Mouse (Mus musculus) limb, embryonic 13.5 days (tissue): ENCODE measurements around the gene Cbx1. TPM values are rescaled to one million over a fixed set of nuclear protein-coding genes. Genes with fewer than 3 reads are reported as not detected.
"Not testable (repeated sequence)": the region's sequence is repeated elsewhere in the genome, so short reads cannot be mapped to it uniquely, and the experiment has no call there.

Experiments used
- ATAC-seq: fragments of 200-750 bp; cut with Nextera tagmentation; 2 replicates; pipeline ENCODE4 v1.8.0; 2017; ENCODE audit warnings: low read depth, moderate number of reproducible peaks, moderate TSS enrichment; ENCODE audit not compliant: low FRiP score
- H3K27ac ChIP-seq: fragments of 300-500 bp; sonication (generic); 2 replicates; pipeline ENCODE4 v1.5.1; 2015; ENCODE audit warnings: inconsistent platforms, mild to moderate bottlenecking, moderate library complexity
- H3K27me3 ChIP-seq: fragments of 300-500 bp; sonication (generic); 2 replicates; pipeline ENCODE4 v1.6.1; 2015; ENCODE audit warnings: mild to moderate bottlenecking, inconsistent platforms
- H3K36me3 ChIP-seq: fragments of 300-500 bp; sonication (generic); 2 replicates; pipeline ENCODE4 v1.6.1; 2015; ENCODE audit warnings: inconsistent platforms, mild to moderate bottlenecking, moderate library complexity
- H3K4me1 ChIP-seq: fragments of 300-500 bp; sonication (generic); 2 replicates; pipeline ENCODE4 v1.6.1; 2015; ENCODE audit warnings: inconsistent platforms
- H3K4me2 ChIP-seq: fragments of 300-500 bp; sonication (generic); replicated peaks from 2 replicates; pipeline ENCODE4 v1.6.1; 2015; ENCODE audit warnings: inconsistent platforms, mild to moderate bottlenecking, moderate library complexity
- H3K4me3 ChIP-seq: fragments of 300-500 bp; sonication (generic); 2 replicates; pipeline ENCODE4 v1.5.1; 2015; ENCODE audit warnings: moderate library complexity, mild to moderate bottlenecking, inconsistent platforms
- H3K9ac ChIP-seq: fragments of 300-500 bp; sonication (generic); 2 replicates; pipeline ENCODE4 v1.6.1; 2015; ENCODE audit warnings: mild to moderate bottlenecking, inconsistent platforms
- H3K9me3 ChIP-seq: fragments of 300-500 bp; sonication (generic); 2 replicates; pipeline ENCODE4 v1.6.1; 2016; ENCODE audit warnings: inconsistent platforms
- WGBS: fragments of 180-500 bp; shearing (Covaris S2); methylation state at CpG from one replicate; pipeline ENCODE4 v1.1.7; 2015; 5-methylcytosine and 5-hydroxymethylcytosine counted together
- microRNA counts: library from miRNA; unstranded; fragments of <30 nt; microRNA quantifications from one replicate; lab custom pipeline; 2016
- microRNA-seq: library from miRNA; unstranded; fragments of <30 nt; microRNA quantifications from one replicate; pipeline ENCODE4, GENCODE M21; 2016
- polyA plus RNA-seq: library from polyadenylated mRNA; unstranded; fragments of >200 nt; fragmentation: Nextera tagmentation; extraction: Ambion mirVana; gene quantifications from 2 replicates; pipeline ENCODE4 v1.2.1, GENCODE M21; 2015

Cbx1 gene
- polyA plus RNA-seq, 1 experiment from 2014 or later, result 158 TPM

DNA sequence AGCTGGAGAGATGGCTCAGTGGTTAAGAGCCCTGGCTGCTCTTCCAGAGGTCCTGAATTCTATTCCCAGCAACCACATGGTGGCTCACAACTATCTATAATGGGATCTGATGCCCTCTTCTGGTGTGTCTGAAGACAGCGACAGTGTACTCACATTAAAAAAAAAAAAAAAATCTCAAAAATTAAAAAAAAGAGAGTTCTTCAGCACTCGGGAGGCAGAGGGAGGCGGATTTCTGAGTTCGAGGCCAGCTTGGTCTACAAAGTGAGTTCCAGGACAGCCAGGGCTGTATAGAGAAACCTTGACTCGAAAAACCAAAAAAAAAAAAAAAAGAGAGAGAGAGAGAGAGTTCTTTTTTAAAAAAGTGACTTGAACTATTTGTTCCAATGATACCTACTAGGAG is 60.2 kb downstream of the Cbx1 start:
- ATAC-seq, H3K27ac ChIP-seq, H3K27me3 ChIP-seq, H3K36me3 ChIP-seq, H3K9me3 ChIP-seq: not testable (repeated sequence)
- H3K4me2 ChIP-seq, result peak overlapping the region; percentile 90
- peak overlapping the region; percentile 71 for H3K4me3 ChIP-seq
- WGBS, result 71% methylated on average over 5 of the region's 5 CpGs
- 0 out of 2 replicates have a peak overlapping the region, but pooled peaks have one; percentile 81 for H3K9ac ChIP-seq
- H3K4me1 ChIP-seq, result peaks cover 20% of the 10 kb centered on the region

DNA sequence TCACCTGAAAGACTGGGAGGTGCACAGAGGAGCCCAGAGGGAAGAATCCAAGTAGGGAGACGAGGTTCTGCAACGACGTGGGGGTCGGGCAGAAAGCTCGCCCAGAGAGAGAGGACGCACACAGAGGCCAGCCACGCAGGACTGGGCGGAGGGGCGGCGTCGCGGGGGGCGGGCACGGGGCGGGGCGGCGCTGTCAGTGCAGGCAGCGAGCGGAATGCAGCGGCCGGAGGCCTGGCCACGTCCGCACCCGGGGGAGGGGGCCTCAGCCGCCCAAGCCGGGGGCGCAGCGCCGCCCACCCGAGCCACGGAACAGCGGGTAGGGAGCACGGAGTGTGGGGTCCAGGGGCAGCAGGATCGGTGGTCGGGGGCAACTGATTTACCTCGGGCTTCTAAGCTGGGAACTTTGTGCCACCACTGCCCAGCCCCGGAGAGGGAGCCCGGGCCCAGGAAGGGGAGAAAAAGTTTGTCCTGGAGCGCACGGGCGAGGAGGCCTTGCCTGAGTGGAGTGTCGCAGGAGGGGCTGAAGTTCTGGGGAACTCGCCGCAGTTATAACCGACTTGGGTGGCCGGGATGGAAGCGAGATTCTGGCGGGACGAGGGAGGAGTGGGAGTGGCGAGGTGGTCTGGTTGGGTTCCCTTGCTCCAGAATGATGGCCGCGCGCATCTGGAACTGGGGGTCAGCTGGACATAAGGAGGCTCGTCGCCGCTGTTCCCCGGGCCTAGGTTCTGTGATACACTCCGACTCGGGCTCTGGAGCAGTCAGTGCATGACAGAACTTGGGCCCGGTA is 60.9 kb downstream of the Cbx1 start, which contains the start of gene Copz2:
Copz2 (plus strand) TSS at position 190 of the 787 bp plus-strand sequence.
- peaks cover 20% of the 10 kb centered on the region for H3K4me1 ChIP-seq
- peak within 1 kb of the TSS; percentile 90 for H3K4me2 ChIP-seq
- H3K27me3 ChIP-seq, result no peaks in the 10 kb centered on the region
- peak; percentile 81 for ATAC-seq
- peak within 1 kb of the TSS; percentile 75 for H3K27ac ChIP-seq
- H3K9me3 ChIP-seq, result no peaks in the 10 kb centered on the region
- 1% methylated on average over 58 of the region's 60 CpGs for WGBS
- H3K9ac ChIP-seq, result peak within 1 kb of the TSS; percentile 81
- H3K36me3 ChIP-seq, result peaks cover 14% of the 10 kb centered on the region
- peak within 1 kb of the TSS; percentile 71 for H3K4me3 ChIP-seq

DNA sequence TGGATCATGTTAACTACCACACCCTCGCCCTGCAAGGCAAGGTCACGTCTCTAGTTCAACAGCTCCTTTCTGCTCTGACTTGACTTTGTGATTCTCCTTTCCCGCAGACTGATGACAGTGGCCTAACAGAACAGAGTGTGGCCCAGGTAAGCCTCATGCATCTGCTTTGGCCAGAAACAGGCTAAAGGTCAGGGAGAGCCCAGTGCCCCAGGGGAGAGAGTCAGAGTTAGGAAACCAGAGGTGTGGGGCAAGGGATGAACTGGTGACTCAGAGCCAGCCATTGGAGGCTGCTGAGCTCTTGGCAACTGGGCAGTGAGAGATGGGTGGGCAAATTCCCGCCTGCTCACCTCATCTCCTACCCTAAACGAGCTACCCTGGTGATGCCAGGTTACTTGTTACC is 68.5 kb downstream of the Cbx1 start:
- peaks cover 4% of the 10 kb centered on the region; the same call in 1 of the 2 replicates for H3K27me3 ChIP-seq
- whole genome bisulfite sequencing, result 73% methylated on average over 5 of the region's 5 CpGs

More for the DNA sequence above, 68.5 kb downstream of the Cbx1 start:
- Histone ChIP-seq H3K4me1 (peaks cover 17% of the 10 kb centered on the region), H3K4me3 (no peak overlapping the region), H3K36me3 (peaks cover 38% of the 10 kb centered on the region), H3K27ac (no peak overlapping the region), H3K9ac (no peak overlapping the region), H3K9me3 (no peaks in the 10 kb centered on the region), H3K4me2 (no peak overlapping the region)
- ATAC-seq, result no peak

MicroRNAs encoded within 50 kb of the gene (microRNA counts, 519-probe panel; counts per million panel counts)
- 4,452 counts per million, percentile 85 among the panel's probes with 10 or more counts for microRNA mmu-miR-152 (lab: Ali Mortazavi, UCI)

Small RNA genes lying within 50 kb of the gene (microRNA-seq; reads per million reads assigned to microRNA genes)
- 157 reads per million, percentile 59 among the genes with 10 or more reads in this experiment for gene Mir152

Other genes with a start within 250 kb of the Cbx1 start
- gene Snx11, start 11.6 kb upstream of the Cbx1 start, polyA plus RNA-seq, result 22.2 and 22.3 TPM in 2 replicates
- 68.6 and 69.3 TPM in 2 replicates for gene Nfe2l1, start 40.8 kb downstream of the Cbx1 start, polyA plus RNA-seq
- gene Copz2, start 60.7 kb downstream of the Cbx1 start, polyA plus RNA-seq, result 140 and 149 TPM in 2 replicates
- gene Cdk5rap3, start 127.4 kb downstream of the Cbx1 start, polyA plus RNA-seq, result 87.0 and 92.3 TPM in 2 replicates
- gene Prr15l, start 139.0 kb downstream of the Cbx1 start, polyA plus RNA-seq, result 0.60 and 0.97 TPM in 2 replicates
- 21.2 and 25.0 TPM in 2 replicates for gene Pnpo, start 154.9 kb downstream of the Cbx1 start, polyA plus RNA-seq
- gene Sp2, start 193.8 kb downstream of the Cbx1 start, polyA plus RNA-seq, result 16.9 and 18.7 TPM in 2 replicates
- 3.6 and 4.3 TPM in 2 replicates for gene Sp6, start 224.3 kb downstream of the Cbx1 start, polyA plus RNA-seq
- 27.2 and 27.7 TPM in 2 replicates for gene Scrn2, start 240.8 kb downstream of the Cbx1 start, polyA plus RNA-seq